Mouse (Mus musculus) olfactory bulb, adult 2 months (tissue): ENCODE measurements around the gene Bmp7. TPM values are rescaled to one million over a fixed set of nuclear protein-coding genes. Genes with fewer than 3 reads are reported as not detected.

ENCODE experiments used
- H3K27ac ChIP-seq: fragments of 200-500 bp; 2 replicates; pipeline ENCODE4 v1.5.1; 2012; ENCODE audit warnings: low read depth, low read length; ENCODE audit not compliant: insufficient read depth
- H3K4me1 ChIP-seq: fragments of 200-500 bp; 2 replicates; pipeline ENCODE4 v1.6.1; 2012; ENCODE audit warnings: low read length; ENCODE audit not compliant: control insufficient read depth, insufficient read depth
- H3K4me3 ChIP-seq: fragments of 200-500 bp; 2 replicates; pipeline ENCODE4 v1.5.1; 2012; ENCODE audit warnings: mild to moderate bottlenecking, low read depth, low read length, moderate library complexity; ENCODE audit not compliant: insufficient read depth
- CTCF ChIP-seq: fragments of 200-500 bp; IDR thresholded peaks from 2 replicates; pipeline ENCODE4 v1.5.1; 2012; ENCODE audit warnings: low read depth, mild to moderate bottlenecking, low read length, moderate library complexity; ENCODE audit not compliant: insufficient read depth
- POLR2A ChIP-seq: fragments of 200-500 bp; IDR thresholded peaks from 2 replicates; pipeline ENCODE4 v1.6.1; 2012; ENCODE audit warnings: mild to moderate bottlenecking, low read depth, low read length, moderate library complexity; ENCODE audit not compliant: insufficient read depth
- WGBS: fragments of 180-500 bp; shearing (Covaris S2); methylation state at CpG from one replicate; pipeline ENCODE4 v1.1.7; 2018; 5-methylcytosine and 5-hydroxymethylcytosine counted together
- polyA plus RNA-seq: library from polyadenylated mRNA; stranded (reverse); fragments of >200 nt; gene quantifications from 2 replicates; pipeline ENCODE4 v1.2.4, GENCODE M21; 2012; ENCODE audit warnings: low replicate concordance; ENCODE audit not compliant: missing spikeins, insufficient read depth, insufficient read length

The Bmp7 gene
- polyA plus RNA-seq, 1 experiment: not detected

DNA sequence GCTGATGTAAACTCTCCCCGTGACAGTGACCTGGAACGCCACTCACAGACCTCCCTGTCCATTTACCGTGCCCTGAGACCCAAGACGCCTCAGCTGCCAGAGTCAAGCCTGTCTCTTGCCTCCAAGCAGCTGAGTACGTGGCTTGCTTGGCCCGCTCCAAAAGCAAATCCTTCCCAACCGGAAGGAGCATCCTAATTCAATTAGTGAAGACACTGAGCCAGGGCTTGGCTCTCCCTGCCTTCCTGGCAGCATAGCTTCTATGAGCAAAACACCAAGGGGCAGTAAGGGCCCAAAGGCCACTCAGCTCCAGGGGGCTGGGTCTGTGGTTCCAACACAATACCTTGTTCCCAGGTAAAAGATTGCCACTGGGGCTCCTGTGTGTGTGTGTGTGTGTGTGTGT is 34.6 kb upstream of the Bmp7 start:
- WGBS: 65% methylated on average over 7 of the region's 7 CpGs
- Histone ChIP-seq H3K27ac (no peak overlapping the region), H3K4me3 (no peak overlapping the region), H3K4me1 (peaks cover 32% of the 10 kb centered on the region)
- TF ChIP-seq POLR2A (no peak), CTCF (no peak)

- no peak for TF ChIP-seq POLR2A
- no peak for TF ChIP-seq CTCF
- H3K27ac ChIP-seq: no peak overlapping the region
- H3K4me1 ChIP-seq: peaks cover 32% of the 10 kb centered on the region
- WGBS: 30% methylated on average over 7 of the region's 7 CpGs
- H3K4me3 ChIP-seq: no peak overlapping the region
Measured at GRCm38 (mm10) chr2:172973806-172974565, 33.9 kb upstream of the Bmp7 start.

DNA sequence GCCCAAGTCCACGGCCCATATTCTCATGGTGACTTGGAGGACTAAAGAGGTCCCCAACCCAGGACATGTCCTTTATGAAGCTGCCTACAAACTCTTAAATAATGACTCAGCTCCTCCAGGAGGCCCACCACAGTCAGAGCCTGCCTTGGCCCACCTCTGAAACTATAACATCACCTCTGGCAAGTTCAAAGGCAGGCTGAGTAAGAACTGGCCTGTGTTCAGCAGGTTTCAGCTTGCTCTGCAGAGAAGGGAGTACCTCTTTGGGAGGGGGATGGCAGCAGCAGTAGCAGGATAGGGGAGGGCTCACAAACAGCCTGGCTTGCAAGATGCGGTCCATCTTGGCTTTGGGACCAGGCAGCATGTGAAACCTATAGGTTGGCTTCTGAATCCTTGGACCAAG is 31.7 kb upstream of the Bmp7 start:
- WGBS: 96% methylated on average over 2 of the region's 2 CpGs

GRCm38 (mm10) chr2:172966480-172966879 is 26.4 kb upstream of the Bmp7 start:
- no peak overlapping the region for H3K27ac ChIP-seq
- H3K4me1 ChIP-seq: no peaks in the 10 kb centered on the region; the same call in 1 of the 2 replicates
- no peak overlapping the region for H3K4me3 ChIP-seq
- 95% methylated on average over 5 of the region's 5 CpGs for WGBS
- TF ChIP-seq POLR2A: no peak
- no peak for TF ChIP-seq CTCF

More for the DNA sequence above, 31.7 kb upstream of the Bmp7 start:
- H3K4me1 ChIP-seq: peaks cover 20% of the 10 kb centered on the region
- no peak for TF ChIP-seq POLR2A
- TF ChIP-seq CTCF: no peak
- H3K27ac ChIP-seq: no peak overlapping the region
- H3K4me3 ChIP-seq: no peak overlapping the region

DNA sequence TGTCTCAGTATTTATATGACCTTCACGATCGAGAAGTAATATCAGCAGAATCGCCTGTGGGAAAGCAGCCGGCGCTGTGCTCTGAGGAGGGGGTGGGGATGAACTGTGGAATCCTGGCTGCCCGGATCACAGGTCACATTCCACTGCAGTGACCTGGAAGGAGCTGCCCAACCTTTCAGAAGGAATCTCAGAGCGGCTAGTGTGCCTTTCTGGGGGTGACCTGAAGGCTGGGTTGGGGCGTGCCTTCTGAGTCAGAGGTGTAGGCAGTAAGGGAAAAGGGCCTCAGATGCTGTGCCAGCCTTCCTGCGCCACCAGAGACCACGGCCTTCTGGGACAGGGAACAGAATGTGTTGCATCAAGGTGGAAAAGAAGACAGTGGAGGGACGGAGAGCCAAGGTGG is 25.1 kb upstream of the Bmp7 start:
- Histone ChIP-seq H3K4me1 (no peaks in the 10 kb centered on the region; the same call in 1 of the 2 replicates), H3K27ac (no peak overlapping the region), H3K4me3 (no peak overlapping the region)
- WGBS: 79% methylated on average over 11 of the region's 11 CpGs
- TF ChIP-seq POLR2A: no peak
- no peak for TF ChIP-seq CTCF

DNA sequence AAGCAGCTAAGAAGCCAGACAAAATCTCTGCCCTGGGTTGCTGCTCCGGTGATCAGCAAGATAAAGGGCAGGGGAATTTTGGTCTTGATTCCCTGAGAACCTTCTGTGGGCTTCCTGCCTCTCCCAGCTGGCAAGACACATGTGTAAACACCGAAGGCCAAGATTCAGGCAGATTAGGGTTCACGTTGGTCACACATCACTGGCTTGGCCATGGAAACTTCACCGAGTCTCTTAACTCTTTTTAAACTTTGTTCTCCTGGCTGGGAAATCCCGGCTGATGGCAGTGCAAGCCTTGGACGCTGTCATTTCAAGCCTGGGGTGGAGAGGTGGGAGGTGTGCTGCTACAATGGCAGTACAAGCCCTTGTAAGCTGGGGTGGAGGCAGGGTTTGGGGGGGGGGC is 21.1 kb upstream of the Bmp7 start:
- Histone ChIP-seq H3K4me1 (no peaks in the 10 kb centered on the region; the same call in 1 of the 2 replicates), H3K27ac (no peak overlapping the region), H3K4me3 (no peak overlapping the region)
- 48% methylated on average over 6 of the region's 6 CpGs for whole genome bisulfite sequencing
- TF ChIP-seq POLR2A (no peak), CTCF (no peak)

DNA sequence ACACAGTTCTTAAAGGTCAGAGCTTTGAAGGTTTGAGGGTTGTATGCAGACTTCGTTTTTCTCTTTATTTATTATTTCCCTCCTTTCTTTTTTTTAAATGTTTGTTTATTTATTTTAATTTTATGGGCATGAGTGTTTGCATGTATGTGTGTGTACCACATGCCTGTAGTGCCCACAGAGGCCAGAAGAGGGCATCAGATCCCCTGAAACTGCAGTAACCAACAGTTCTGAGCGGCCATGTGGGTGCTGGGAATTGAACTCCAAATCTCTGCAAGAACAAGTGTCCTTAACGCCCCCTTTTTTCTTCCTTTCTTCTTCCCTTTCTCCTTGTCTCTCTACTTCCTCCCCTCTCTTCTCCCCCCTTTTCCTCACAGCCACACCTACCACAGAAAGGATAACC is 20.2 kb upstream of the Bmp7 start:
- TF ChIP-seq POLR2A: no peak
- no peak for TF ChIP-seq CTCF
- H3K4me3 ChIP-seq: no peak overlapping the region
- WGBS: 91% methylated on average over 3 of the region's 3 CpGs
- no peaks in the 10 kb centered on the region; the same call in 1 of the 2 replicates for H3K4me1 ChIP-seq
- no peak overlapping the region for H3K27ac ChIP-seq

GRCm38 (mm10) chr2:172959006-172959768 is 19.1 kb upstream of the Bmp7 start:
- Histone ChIP-seq H3K4me3 (no peak overlapping the region), H3K4me1 (no peaks in the 10 kb centered on the region), H3K27ac (no peak overlapping the region)
- WGBS: 54% methylated on average over 13 of the region's 13 CpGs
- TF ChIP-seq CTCF: no peak
- TF ChIP-seq POLR2A: no peak

DNA sequence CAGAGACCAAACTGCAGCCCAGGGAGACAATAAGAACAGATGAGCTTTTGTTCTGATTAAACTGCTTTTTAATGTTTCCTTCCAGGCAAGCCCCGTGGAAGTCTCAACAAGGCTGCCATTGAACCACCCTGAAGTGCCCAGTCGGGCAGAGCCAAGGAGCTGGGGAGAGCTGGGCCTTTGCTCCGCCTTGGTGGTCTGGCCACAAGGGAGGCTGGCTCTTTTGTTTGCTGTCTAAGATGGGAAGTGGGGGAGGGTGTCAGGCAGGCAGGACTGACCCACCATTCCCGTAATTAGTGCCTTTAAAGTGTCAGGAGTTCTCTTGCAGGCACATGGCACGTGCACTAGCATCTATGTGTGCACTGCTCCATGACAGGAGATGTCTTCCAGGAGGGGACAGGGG is 18.5 kb upstream of the Bmp7 start:
- H3K4me3 ChIP-seq: no peak overlapping the region
- H3K27ac ChIP-seq: no peak overlapping the region
- no peaks in the 10 kb centered on the region for H3K4me1 ChIP-seq
- TF ChIP-seq POLR2A: no peak
- 43% methylated on average over 5 of the region's 5 CpGs for WGBS
